Mouse (Mus musculus): ENCODE data around the gene Itga3. TPM values are rescaled to one million over a fixed set of nuclear protein-coding genes. Genes with fewer than 3 reads are reported as not detected.

The Itga3 gene
- polyA plus RNA-seq (2015; fragmentation: Nextera tagmentation; extraction: Ambion mirVana), result 3.8 and 4.6 TPM in 2 replicates

GRCm38 (mm10) chr11:95076536-95077111, at the start of gene Itga3:
Itga3 (minus strand) TSS chr11:95076801.

GRCm38 (mm10) chr11:95119990-95120632, 43.5 kb upstream of the Itga3 start, which contains the start of gene Dlx3:
Dlx3 (plus strand) TSS chr11:95120119.

DNA sequence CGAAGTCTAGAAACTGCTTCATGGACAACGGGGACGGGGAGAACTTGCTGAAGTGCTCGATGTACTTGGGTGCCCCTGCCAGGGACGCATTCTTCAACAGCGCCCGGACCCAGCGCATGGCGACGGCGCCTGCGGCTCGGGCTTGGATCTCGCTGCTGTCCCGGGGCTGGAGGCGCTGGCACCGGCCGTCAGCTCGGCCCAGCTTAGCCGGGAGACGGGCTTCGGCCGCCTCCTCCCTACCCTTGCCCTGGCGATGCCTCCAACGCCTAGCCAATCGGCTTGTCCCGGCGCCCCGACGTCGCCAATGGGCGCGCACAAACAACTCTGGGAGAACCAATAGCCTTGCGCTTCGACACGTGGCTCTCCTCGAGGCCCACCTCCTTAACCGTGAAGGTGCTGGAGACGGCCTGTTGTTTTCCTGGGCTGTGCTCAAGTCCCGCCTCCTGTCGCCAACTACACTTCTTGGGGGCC, 35.4 kb downstream of the Itga3 start, which contains the start of gene Pdk2:
TSS of gene Pdk2 (minus strand) at position 216 of the 471 bp plus-strand sequence.

DNA sequence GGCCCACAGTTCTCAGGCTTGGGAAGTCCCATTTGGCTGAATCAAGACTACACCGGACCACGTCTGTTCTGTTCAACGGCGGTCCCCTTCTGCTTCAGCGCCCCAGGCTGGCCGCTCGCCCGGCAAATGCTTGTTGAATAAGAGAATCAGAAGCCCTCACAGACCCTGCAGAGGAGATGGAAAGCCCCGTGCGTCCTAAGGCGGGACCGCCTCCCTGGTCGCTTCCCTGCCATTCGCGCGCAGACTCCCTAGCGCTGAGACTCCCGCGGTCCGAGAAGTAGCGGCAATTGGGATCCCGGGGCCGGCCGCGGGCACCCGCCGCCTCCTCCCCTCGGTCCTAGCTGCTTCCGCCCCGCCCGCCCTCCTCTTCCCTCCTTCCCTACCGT, 67.0 kb downstream of the Itga3 start, which contains the start of gene Samd14:
TSS of gene Samd14 (plus strand) at position 251 of the 386 bp plus-strand sequence.

Other genes with a start within 250 kb of the Itga3 start
- gene Col1a1, start 140.6 kb downstream of the Itga3 start, polyA plus RNA-seq (2015; fragmentation: Nextera tagmentation; extraction: Ambion mirVana), result 226 and 297 TPM in 2 replicates
- not detected in 2 replicates for gene Hils1, start 109.2 kb downstream of the Itga3 start, polyA plus RNA-seq (2015; fragmentation: Nextera tagmentation; extraction: Ambion mirVana)
- 0.17 and 0.72 TPM in 2 replicates for gene Sgca, start 100.5 kb downstream of the Itga3 start, polyA plus RNA-seq (2015; fragmentation: Nextera tagmentation; extraction: Ambion mirVana)
- 21.7 TPM in 2 replicates for gene Ppp1r9b, start 85.8 kb downstream of the Itga3 start, polyA plus RNA-seq (2015; fragmentation: Nextera tagmentation; extraction: Ambion mirVana)
- gene Samd14, start 66.9 kb downstream of the Itga3 start, polyA plus RNA-seq (2015; fragmentation: Nextera tagmentation; extraction: Ambion mirVana), result 35.2 and 44.2 TPM in 2 replicates
- gene Pdk2, start 35.4 kb downstream of the Itga3 start, polyA plus RNA-seq (2015; fragmentation: Nextera tagmentation; extraction: Ambion mirVana), result 8.7 and 12.7 TPM in 2 replicates
- gene Dlx3, start 43.3 kb upstream of the Itga3 start, polyA plus RNA-seq (2015; fragmentation: Nextera tagmentation; extraction: Ambion mirVana), result 0.05 TPM in 1 of 2 replicates, not detected in the other
- gene Dlx4, start 69.5 kb upstream of the Itga3 start, polyA plus RNA-seq (2015; fragmentation: Nextera tagmentation; extraction: Ambion mirVana), result 0.11 TPM in 1 of 2 replicates, not detected in the other
- 0.10 and 0.19 TPM in 2 replicates for gene Tac4, start 184.7 kb upstream of the Itga3 start, polyA plus RNA-seq (2015; fragmentation: Nextera tagmentation; extraction: Ambion mirVana)
- gene Kat7, start 233.4 kb upstream of the Itga3 start, polyA plus RNA-seq (2015; fragmentation: Nextera tagmentation; extraction: Ambion mirVana), result 35.9 and 36.7 TPM in 2 replicates